Mouse (Mus musculus): Measurements from ENCODE around the gene St6gal1. TPM values are rescaled to one million over a fixed set of nuclear protein-coding genes. Genes with fewer than 3 reads are reported as not detected.

St6gal1 gene
- total RNA-seq, 1 experiment = 7.2 TPM

GRCm38 (mm10) chr16:23181054-23181453 lies 43.5 kb upstream of the St6gal1 start:
- Histone ChIP-seq H3K36me3 (ENCODE audit: control insufficient read depth, insufficient read depth, low read length, poor library complexity, severe bottlenecking) (no peaks in the 10 kb centered on the region), H3K4me3 (ENCODE audit: insufficient read depth in 1 of 2, low read depth in 1 of 2, low read length in 2 of 2, poor library complexity in 1 of 2, severe bottlenecking in 1 of 2) (no peak overlapping the region), H3K9me3 (ENCODE audit: control insufficient read depth, insufficient read depth, low read depth, low read length) (no peaks in the 10 kb centered on the region), H3K27ac (ENCODE audit: insufficient read depth, low read depth, low read length, poor library complexity, severe bottlenecking) (no peak overlapping the region), H3K9ac (ENCODE audit: insufficient read depth, low read depth, low read length, poor library complexity, severe bottlenecking) (no peak overlapping the region), H3K4me1 (ENCODE audit: control insufficient read depth in 2 of 2, insufficient read depth in 2 of 2, low read length in 2 of 2, poor library complexity in 1 of 2) (peaks cover 0 to 3% of the 10 kb centered on the region in 2 experiments; a peak in 1 of 4 replicates)
- in situ Hi-C loops (cut with MboI; ENCODE audit: low sequenced_read_pairs in 2 of 2, unreplicated experiment in 2 of 2) = no loop called here
- DNase-seq (ENCODE audit: low read depth, low spot score) = no peak
- TF ChIP-seq MAFK (IDR thresholded peaks at IDR 0.05; ENCODE audit: insufficient read depth, low read depth, low read length) (no peak), ZNF384 (IDR thresholded peaks at IDR 0.05; ENCODE audit: low read depth, low read length) (no peak), CHD2 (IDR thresholded peaks at IDR 0.05; ENCODE audit: low read depth, low read length) (no peak), HCFC1 (IDR thresholded peaks at IDR 0.05; ENCODE audit: borderline replicate concordance, insufficient read depth, low read length) (no peak), ZC3H11A (IDR thresholded peaks at IDR 0.05; ENCODE audit: borderline replicate concordance, low read depth, low read length) (no peak)

GRCm38 (mm10) chr16:23181487-23181886 lies 43.1 kb upstream of the St6gal1 start:
- H3K27ac ChIP-seq (ENCODE audit: insufficient read depth, low read depth, low read length, poor library complexity, severe bottlenecking) = no peak overlapping the region
- TF ChIP-seq ZNF384 (IDR thresholded peaks at IDR 0.05; ENCODE audit: low read depth, low read length) (no peak), CHD2 (IDR thresholded peaks at IDR 0.05; ENCODE audit: low read depth, low read length) (no peak), HCFC1 (IDR thresholded peaks at IDR 0.05; ENCODE audit: borderline replicate concordance, insufficient read depth, low read length) (no peak), MAFK (IDR thresholded peaks at IDR 0.05; ENCODE audit: insufficient read depth, low read depth, low read length) (no peak), ZC3H11A (IDR thresholded peaks at IDR 0.05; ENCODE audit: borderline replicate concordance, low read depth, low read length) (no peak)
- DNase-seq (ENCODE audit: low read depth, low spot score) = no peak

GRCm38 (mm10) chr16:23181942-23182597 lies 42.5 kb upstream of the St6gal1 start:
- Histone ChIP-seq H3K4me3 (ENCODE audit: insufficient read depth in 1 of 2, low read depth in 1 of 2, low read length in 2 of 2, poor library complexity in 1 of 2, severe bottlenecking in 1 of 2) (no peak overlapping the region), H3K9ac (ENCODE audit: insufficient read depth, low read depth, low read length, poor library complexity, severe bottlenecking) (no peak overlapping the region), H3K27ac (ENCODE audit: insufficient read depth, low read depth, low read length, poor library complexity, severe bottlenecking) (no peak overlapping the region), H3K9me3 (ENCODE audit: control insufficient read depth, insufficient read depth, low read depth, low read length) (no peaks in the 10 kb centered on the region), H3K4me1 (ENCODE audit: control insufficient read depth in 2 of 2, insufficient read depth in 2 of 2, low read length in 2 of 2, poor library complexity in 1 of 2) (peaks cover 0 to 3% of the 10 kb centered on the region in 2 experiments; a peak in 1 of 4 replicates), H3K36me3 (ENCODE audit: control insufficient read depth, insufficient read depth, low read length, poor library complexity, severe bottlenecking) (no peaks in the 10 kb centered on the region)
- no peak for DNase-seq (ENCODE audit: low read depth, low spot score)
- in situ Hi-C loops (cut with MboI; ENCODE audit: low sequenced_read_pairs in 2 of 2, unreplicated experiment in 2 of 2) = no loop called here
- TF ChIP-seq MAFK (IDR thresholded peaks at IDR 0.05; ENCODE audit: insufficient read depth, low read depth, low read length) = no peak
- no peak for TF ChIP-seq ZNF384 (IDR thresholded peaks at IDR 0.05; ENCODE audit: low read depth, low read length)

More at GRCm38 (mm10) chr16:23181487-23181886, 43.1 kb upstream of the St6gal1 start:
- no peak overlapping the region for H3K9ac ChIP-seq (ENCODE audit: insufficient read depth, low read depth, low read length, poor library complexity, severe bottlenecking)
- no peaks in the 10 kb centered on the region for H3K9me3 ChIP-seq (ENCODE audit: control insufficient read depth, insufficient read depth, low read depth, low read length)
- no peaks in the 10 kb centered on the region for H3K36me3 ChIP-seq (ENCODE audit: control insufficient read depth, insufficient read depth, low read length, poor library complexity, severe bottlenecking)
- H3K4me3 ChIP-seq (ENCODE audit: insufficient read depth in 1 of 2, low read depth in 1 of 2, low read length in 2 of 2, poor library complexity in 1 of 2, severe bottlenecking in 1 of 2) = no peak overlapping the region
- H3K4me1 ChIP-seq (ENCODE audit: control insufficient read depth in 2 of 2, insufficient read depth in 2 of 2, low read length in 2 of 2, poor library complexity in 1 of 2) = peaks cover 0 to 3% of the 10 kb centered on the region in 2 experiments; a peak in 1 of 4 replicates
- in situ Hi-C loops (cut with MboI; ENCODE audit: low sequenced_read_pairs in 2 of 2, unreplicated experiment in 2 of 2) = no loop called here

GRCm38 (mm10) chr16:23185824-23186223 lies 38.7 kb upstream of the St6gal1 start:
- no peak overlapping the region for H3K9ac ChIP-seq (ENCODE audit: insufficient read depth, low read depth, low read length, poor library complexity, severe bottlenecking)
- no peaks in the 10 kb centered on the region for H3K9me3 ChIP-seq (ENCODE audit: control insufficient read depth, insufficient read depth, low read depth, low read length)
- DNase-seq (ENCODE audit: low read depth, low spot score) = no peak
- no peaks in the 10 kb centered on the region for H3K4me1 ChIP-seq (ENCODE audit: control insufficient read depth in 2 of 2, insufficient read depth in 2 of 2, low read length in 2 of 2, poor library complexity in 1 of 2)
- TF ChIP-seq ZC3H11A (IDR thresholded peaks at IDR 0.05; ENCODE audit: borderline replicate concordance, low read depth, low read length) = no peak
- no peak for TF ChIP-seq HCFC1 (IDR thresholded peaks at IDR 0.05; ENCODE audit: borderline replicate concordance, insufficient read depth, low read length)
- TF ChIP-seq ZNF384 (IDR thresholded peaks at IDR 0.05; ENCODE audit: low read depth, low read length) = no peak
- TF ChIP-seq CHD2 (IDR thresholded peaks at IDR 0.05; ENCODE audit: low read depth, low read length) = no peak
- TF ChIP-seq MAFK (IDR thresholded peaks at IDR 0.05; ENCODE audit: insufficient read depth, low read depth, low read length) = no peak
- in situ Hi-C loops (cut with MboI; ENCODE audit: low sequenced_read_pairs in 2 of 2, unreplicated experiment in 2 of 2) = no loop called here
- no peaks in the 10 kb centered on the region for H3K36me3 ChIP-seq (ENCODE audit: control insufficient read depth, insufficient read depth, low read length, poor library complexity, severe bottlenecking)
- H3K4me3 ChIP-seq (ENCODE audit: insufficient read depth in 1 of 2, low read depth in 1 of 2, low read length in 2 of 2, poor library complexity in 1 of 2, severe bottlenecking in 1 of 2) = no peak overlapping the region
- no peak overlapping the region for H3K27ac ChIP-seq (ENCODE audit: insufficient read depth, low read depth, low read length, poor library complexity, severe bottlenecking)
